Mouse (Mus musculus) fat pad, adult 2 months (tissue): ENCODE results near the gene Idh3b.

ENCODE experiments used
- DNase-seq: peaks from one replicate; pipeline ENCODE4 v3.0.0-alpha.2; 2011; ENCODE audit warnings: low read depth, low spot score; ENCODE audit errors: extremely low read depth

The Idh3b gene

DNA sequence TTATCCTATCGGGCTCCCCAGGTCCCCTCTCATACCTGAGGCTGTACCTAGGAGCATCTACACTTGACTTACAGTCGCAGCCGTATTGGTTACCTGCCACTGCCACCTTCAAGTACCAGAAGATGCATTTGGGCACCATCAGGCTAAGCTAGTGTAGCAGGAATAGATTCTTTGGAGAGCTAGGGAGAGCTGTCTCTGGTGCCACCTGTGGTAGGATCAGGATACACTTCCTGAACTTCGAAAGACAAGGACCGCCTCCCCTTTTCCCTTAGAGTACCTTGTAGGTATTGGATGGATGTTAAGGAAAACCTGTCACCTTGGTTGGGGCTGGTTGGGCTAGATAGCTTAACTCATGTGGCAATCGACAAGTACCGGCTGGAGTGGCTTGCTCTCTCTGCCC, 16.3 kb downstream of the Idh3b start:
- no peak for DNase-seq

DNA sequence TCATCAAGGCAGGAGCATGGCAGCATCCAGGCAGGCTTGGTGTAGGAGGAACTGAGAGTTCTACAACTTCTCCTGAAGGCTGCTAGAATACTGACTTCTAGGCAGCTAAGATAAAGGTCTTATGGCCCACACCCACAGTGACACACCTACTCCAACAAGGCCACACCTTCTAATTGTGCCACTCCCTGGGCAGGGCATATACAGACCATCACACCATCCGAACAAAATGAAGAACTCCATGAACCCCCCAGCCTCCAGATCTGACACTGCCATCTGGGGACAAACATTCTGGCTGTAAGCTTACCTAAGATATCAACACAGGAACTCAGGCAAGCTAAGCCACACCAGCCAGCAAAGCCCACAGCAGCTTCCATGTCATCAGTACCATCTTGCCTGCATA, 18.8 kb downstream of the Idh3b start:
- DNase-seq, result no peak

DNA sequence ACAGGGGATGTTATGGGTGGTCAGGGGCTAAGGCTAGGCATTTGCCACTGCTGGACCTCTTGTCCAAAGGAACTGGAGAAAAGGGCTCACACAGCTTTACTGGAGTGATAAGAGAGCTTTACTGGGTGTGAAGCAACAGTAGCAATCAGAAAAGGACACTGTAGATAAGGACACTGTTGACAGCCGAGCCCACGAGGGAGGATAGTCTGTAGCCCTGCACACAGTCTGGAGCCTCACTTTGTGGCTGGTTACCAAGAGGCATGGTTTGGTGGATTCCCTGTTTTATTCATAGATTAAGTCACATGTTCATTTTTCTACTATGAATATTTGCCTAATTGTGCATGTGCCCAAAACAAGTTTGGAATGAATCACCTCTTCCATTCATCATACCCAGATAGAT, 21.9 kb downstream of the Idh3b start:
- no peak for DNase-seq

DNA sequence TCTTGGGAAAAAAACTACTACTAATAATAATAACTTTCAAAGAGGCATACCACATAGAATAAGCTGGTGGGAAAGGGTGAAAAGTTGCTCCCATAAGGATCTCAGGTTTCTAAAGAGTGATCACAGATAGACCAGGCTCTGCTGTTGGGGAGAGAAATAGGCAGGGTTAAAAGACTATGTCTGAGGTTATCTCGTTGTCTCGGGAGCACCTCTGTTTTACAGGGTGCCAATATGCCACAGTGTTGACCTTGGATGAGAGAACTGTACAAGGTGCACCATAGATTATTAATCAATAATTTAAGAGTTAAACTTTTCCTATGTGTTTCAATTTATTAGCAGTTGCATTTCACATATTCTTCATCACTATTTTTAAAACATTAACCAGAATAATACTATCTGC, 22.4 kb downstream of the Idh3b start:
- DNase-seq, result no peak

DNA sequence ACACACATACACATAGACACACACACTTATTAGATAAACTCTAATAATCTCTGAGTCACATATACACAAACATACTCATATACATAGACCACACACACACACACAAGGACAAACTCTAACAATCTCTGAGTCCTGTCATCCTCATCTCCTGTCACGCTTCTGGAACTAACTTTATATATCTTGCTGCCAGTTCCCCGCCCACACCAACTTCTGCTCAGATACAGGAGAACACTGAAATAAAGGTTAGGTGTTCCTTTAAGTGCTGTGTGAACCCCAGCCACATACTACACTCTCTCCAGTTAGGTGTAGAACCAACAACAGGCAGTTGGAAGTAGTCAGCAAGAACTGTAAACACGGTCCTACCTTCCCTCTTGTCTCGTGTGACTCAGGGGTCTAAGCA, 23.5 kb downstream of the Idh3b start:
- DNase-seq, result no peak

DNA sequence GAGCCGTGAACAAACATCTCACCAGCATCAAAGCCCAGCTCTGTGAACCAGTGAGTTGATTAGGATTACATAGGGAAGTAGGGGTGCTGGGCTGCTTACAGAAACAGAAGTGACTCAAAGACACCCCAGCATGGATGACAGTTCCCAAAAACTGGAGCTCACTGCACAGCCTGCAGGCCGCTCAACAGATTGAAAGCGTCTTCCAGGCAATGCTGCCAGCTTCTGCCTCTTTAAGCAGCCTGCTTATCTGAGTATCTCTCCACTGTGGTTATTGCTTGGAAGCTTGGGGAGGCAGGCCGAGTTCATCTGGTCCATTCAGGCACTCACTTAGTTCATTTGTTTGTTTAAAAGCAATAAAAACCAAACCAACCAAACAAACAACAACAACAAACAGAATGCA, 27.6 kb downstream of the Idh3b start:
- DNase-seq, result no peak

DNA sequence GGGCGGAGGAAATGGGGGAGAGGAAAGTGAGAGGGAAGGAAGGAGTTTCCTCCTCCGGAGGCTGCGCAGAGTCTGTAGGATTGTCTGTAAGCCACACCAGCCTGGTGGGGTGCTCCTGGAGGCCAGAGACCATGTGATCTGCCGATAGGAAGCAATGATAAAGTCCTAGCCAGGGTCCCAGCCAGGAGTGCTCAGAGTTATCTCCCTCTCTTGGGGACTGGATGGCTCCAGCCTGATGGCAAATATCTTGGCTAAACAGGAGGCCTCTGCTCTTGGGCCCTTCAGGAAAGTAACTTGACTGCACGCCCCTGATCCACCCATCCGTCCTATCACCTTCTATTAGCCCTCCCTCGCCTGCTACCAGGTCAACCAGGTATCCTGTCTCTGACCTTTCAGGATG, 36.1 kb downstream of the Idh3b start:
- DNase-seq, result no peak

DNA sequence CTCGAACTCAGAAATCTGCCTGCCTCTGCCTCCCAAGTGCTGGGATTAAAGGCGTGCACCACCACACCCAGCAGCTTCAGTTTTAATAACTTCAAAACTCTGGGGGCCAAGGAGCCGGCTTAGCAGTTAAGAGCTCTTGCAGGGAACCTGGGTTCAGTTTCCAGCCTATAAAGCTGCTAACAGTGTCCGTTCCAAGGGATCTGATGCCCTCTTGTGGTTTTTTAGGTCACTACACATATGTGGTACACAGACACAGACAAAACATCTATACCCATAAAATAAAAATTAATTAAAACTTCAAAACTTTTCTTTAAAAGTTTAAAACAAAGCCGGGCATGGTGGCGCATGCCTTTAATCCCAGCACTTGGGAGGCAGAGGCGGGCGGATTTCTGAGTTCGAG, 37.4 kb downstream of the Idh3b start:
- no peak for DNase-seq
